Mouse (Mus musculus): ENCODE data around the gene Fut11. TPM values are rescaled to one million over a fixed set of nuclear protein-coding genes. Genes with fewer than 3 reads are reported as not detected.

The Fut11 gene
- polyA plus RNA-seq (2012; rRNA removed) = 10.3 and 16.4 TPM in 2 replicates

GRCm38 (mm10) chr14:20694884-20695760 lies at the start of gene Fut11:
Gene Fut11 (plus strand): TSS chr14:20694968.

GRCm38 (mm10) chr14:20656361-20656760 lies 38.4 kb upstream of the Fut11 start, which contains the start of gene Myoz1:
Gene Myoz1 (minus strand): TSS chr14:20656540.

GRCm38 (mm10) chr14:20668154-20668810 lies 26.5 kb upstream of the Fut11 start, which contains the start of gene Synpo2l:
Gene Synpo2l (minus strand): TSS chr14:20668354.

GRCm38 (mm10) chr14:20674064-20674833 lies 20.5 kb upstream of the Fut11 start, which contains the start of gene Sec24c:
Gene Sec24c (plus strand): TSS chr14:20674308.

GRCm38 (mm10) chr14:20702741-20703381 lies 8.1 kb downstream of the Fut11 start, which contains the start of gene Chchd1:
Gene Chchd1 (plus strand): TSS chr14:20703006.

GRCm38 (mm10) chr14:20707201-20708190 lies 12.7 kb downstream of the Fut11 start, which contains the start of gene Zswim8:
Gene Zswim8 (plus strand): TSS chr14:20707552.

GRCm38 (mm10) chr14:20733952-20734774 lies 39.4 kb downstream of the Fut11 start, which contains the start of gene Ndst2:
Gene Ndst2 (minus strand): TSS chr14:20734562.

Other genes starting within 250 kb of the Fut11 start
- gene Cfap70, start 242.7 kb upstream of the Fut11 start, polyA plus RNA-seq (2012; rRNA removed) = 0.31 and 0.43 TPM in 2 replicates
- 14.3 and 27.8 TPM in 2 replicates for gene Anxa7, start 214.8 kb upstream of the Fut11 start, polyA plus RNA-seq (2012; rRNA removed)
- gene Mss51, start 198.1 kb upstream of the Fut11 start, polyA plus RNA-seq (2012; rRNA removed) = 4.0 and 4.6 TPM in 2 replicates
- 66.8 and 96.5 TPM in 2 replicates for gene Ppp3cb, start 148.4 kb upstream of the Fut11 start, polyA plus RNA-seq (2012; rRNA removed)
- gene Usp54, start 53.9 kb upstream of the Fut11 start, polyA plus RNA-seq (2012; rRNA removed) = 15.9 and 20.4 TPM in 2 replicates
- gene Myoz1, start 38.4 kb upstream of the Fut11 start, polyA plus RNA-seq (2012; rRNA removed) = 0.24 and 1.3 TPM in 2 replicates
- gene Synpo2l, start 26.6 kb upstream of the Fut11 start, polyA plus RNA-seq (2012; rRNA removed) = 1.2 and 6.3 TPM in 2 replicates
- 89.9 and 120 TPM in 2 replicates for gene Sec24c, start 20.7 kb upstream of the Fut11 start, polyA plus RNA-seq (2012; rRNA removed)
- 167 and 168 TPM in 2 replicates for gene Chchd1, start 8.0 kb downstream of the Fut11 start, polyA plus RNA-seq (2012; rRNA removed)
- 90.5 and 156 TPM in 2 replicates for gene Zswim8, start 12.6 kb downstream of the Fut11 start, polyA plus RNA-seq (2012; rRNA removed)
- gene Ndst2, start 39.6 kb downstream of the Fut11 start, polyA plus RNA-seq (2012; rRNA removed) = 24.6 and 40.4 TPM in 2 replicates
- gene Camk2g, start 99.1 kb downstream of the Fut11 start, polyA plus RNA-seq (2012; rRNA removed) = 33.2 and 54.0 TPM in 2 replicates
- 2.4 and 4.7 TPM in 2 replicates for gene Plau, start 141.7 kb downstream of the Fut11 start, polyA plus RNA-seq (2012; rRNA removed)
- 25.6 and 45.5 TPM in 2 replicates for gene Vcl, start 234.4 kb downstream of the Fut11 start, polyA plus RNA-seq (2012; rRNA removed)

Measured in central nervous system, embryonic 11.5 days (tissue).